Mouse (Mus musculus) intestine, postnatal 0 days (tissue): ENCODE results near the gene Lsm4. TPM values are rescaled to one million over a fixed set of nuclear protein-coding genes. Genes with fewer than 3 reads are reported as not detected.

Experiments
- ATAC-seq: fragments of 200-750 bp; cut with Nextera tagmentation; 2 replicates; pipeline ENCODE4 v1.8.0; 2017; ENCODE audit warnings: mild to moderate bottlenecking, moderate TSS enrichment, moderate library complexity
- H3K27ac ChIP-seq: fragments of 300-500 bp; sonication (generic); 2 replicates; pipeline ENCODE4 v1.5.1; 2014; ENCODE audit warnings: mild to moderate bottlenecking, low read depth, low read length, moderate library complexity
- H3K27me3 ChIP-seq: fragments of 300-500 bp; sonication (generic); replicated peaks from 2 replicates; pipeline ENCODE4 v1.6.1; 2014; ENCODE audit warnings: low read length, mixed read lengths; ENCODE audit not compliant: control insufficient read depth, insufficient read depth
- H3K36me3 ChIP-seq: fragments of 300-500 bp; sonication (generic); 2 replicates; pipeline ENCODE4 v1.6.1; 2014; ENCODE audit warnings: mild to moderate bottlenecking, moderate library complexity; ENCODE audit not compliant: control insufficient read depth, insufficient read depth
- H3K4me1 ChIP-seq: fragments of 300-500 bp; sonication (generic); replicated peaks from 2 replicates; pipeline ENCODE4 v1.6.1; 2014; ENCODE audit warnings: antibody characterized with exemption, low read length, mixed read lengths; ENCODE audit not compliant: control insufficient read depth, insufficient read depth
- H3K4me2 ChIP-seq: fragments of 300-500 bp; sonication (generic); replicated peaks from 2 replicates; pipeline ENCODE4 v1.6.1; 2014; ENCODE audit warnings: low read depth, mild to moderate bottlenecking, moderate library complexity
- H3K4me3 ChIP-seq: fragments of 300-500 bp; sonication (generic); 2 replicates; pipeline ENCODE4 v1.5.1; 2014; ENCODE audit warnings: low read depth, low read length
- H3K9ac ChIP-seq: fragments of 300-500 bp; sonication (generic); 2 replicates; pipeline ENCODE4 v1.6.1; 2014; ENCODE audit warnings: mild to moderate bottlenecking, low read depth, low read length
- H3K9me3 ChIP-seq: fragments of 300-500 bp; sonication (generic); 2 replicates; pipeline ENCODE4 v1.6.1; 2016; ENCODE audit warnings: mixed run types; ENCODE audit not compliant: control insufficient read depth
- CTCF ChIP-seq: sonication (generic); IDR thresholded peaks from 2 replicates; pipeline ENCODE4 v1.5.1; 2016; ENCODE audit warnings: low read depth, mild to moderate bottlenecking, control low read depth, antibody characterized with exemption, moderate library complexity
- WGBS: fragments of 180-500 bp; shearing (Covaris S2); extraction: QIAGEN DNeasy Blood & Tissue Kit; methylation state at CpG from one replicate; pipeline ENCODE4 v1.1.7; 2014; 5-methylcytosine and 5-hydroxymethylcytosine counted together
- polyA plus RNA-seq: library from polyadenylated mRNA; unstranded; fragments of >200 nt; fragmentation: Nextera tagmentation; extraction: Ambion mirVana; gene quantifications from 2 replicates; pipeline ENCODE4 v1.2.1, GENCODE M21; 2015

Gene Lsm4
- polyA plus RNA-seq, 1 experiment from 2014 or later = 182 TPM

DNA sequence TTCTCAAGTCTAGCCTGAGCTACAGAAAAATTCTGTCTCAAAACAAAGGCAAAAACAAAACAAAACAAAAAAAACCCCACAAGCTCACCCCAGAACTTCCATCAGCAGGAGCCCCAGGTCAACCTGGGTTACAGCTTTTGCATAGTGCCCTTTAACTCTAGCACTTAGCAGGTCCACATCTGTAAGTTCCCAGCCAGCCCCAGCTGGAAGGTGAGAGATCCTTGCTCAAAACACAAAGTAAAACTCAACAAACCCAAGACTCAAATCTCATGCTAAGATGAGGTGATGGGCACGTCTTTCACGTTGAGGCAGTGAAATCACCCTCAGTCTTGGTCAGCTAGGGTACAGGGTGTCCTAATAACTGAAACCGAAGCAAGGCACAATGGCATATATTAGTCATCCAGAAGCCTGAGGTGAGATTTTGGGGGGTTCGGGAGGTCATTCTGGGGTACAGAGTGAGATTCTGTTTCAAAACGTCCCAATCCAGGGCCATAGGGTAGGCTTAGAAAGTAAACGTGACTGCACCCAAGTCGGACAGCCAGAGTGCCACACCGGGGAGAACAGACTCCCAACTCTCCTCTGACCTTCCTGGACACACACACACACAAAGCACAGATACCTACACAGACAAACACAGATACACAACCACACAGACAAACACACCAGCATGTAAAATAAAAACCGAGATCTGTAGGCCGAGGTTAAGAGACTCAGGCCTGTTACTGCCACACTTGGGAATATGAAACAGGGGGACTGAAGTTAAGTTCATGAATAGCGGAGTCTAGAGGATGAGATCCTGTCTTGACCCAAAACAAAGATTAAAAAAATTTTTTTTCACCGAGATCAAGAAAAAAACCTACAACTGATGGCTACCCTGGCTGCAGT lies 24.6 kb downstream of the Lsm4 start:
- no peak for ATAC-seq
- no peak for TF ChIP-seq CTCF
- Histone ChIP-seq H3K4me1 (peaks cover 20% of the 10 kb centered on the region), H3K36me3 (peaks cover 6% of the 10 kb centered on the region; the same call in 1 of the 2 replicates), H3K9ac (0 out of 2 replicates have a peak overlapping the region, but pooled peaks have one; percentile 98), H3K4me3 (peak overlapping the region; percentile 63), H3K9me3 (no peaks in the 10 kb centered on the region), H3K4me2 (peak overlapping the region; percentile 61), H3K27me3 (no peaks in the 10 kb centered on the region), H3K27ac (peak overlapping the region; percentile 97)
- WGBS = 58% methylated on average over 12 of the region's 12 CpGs

DNA sequence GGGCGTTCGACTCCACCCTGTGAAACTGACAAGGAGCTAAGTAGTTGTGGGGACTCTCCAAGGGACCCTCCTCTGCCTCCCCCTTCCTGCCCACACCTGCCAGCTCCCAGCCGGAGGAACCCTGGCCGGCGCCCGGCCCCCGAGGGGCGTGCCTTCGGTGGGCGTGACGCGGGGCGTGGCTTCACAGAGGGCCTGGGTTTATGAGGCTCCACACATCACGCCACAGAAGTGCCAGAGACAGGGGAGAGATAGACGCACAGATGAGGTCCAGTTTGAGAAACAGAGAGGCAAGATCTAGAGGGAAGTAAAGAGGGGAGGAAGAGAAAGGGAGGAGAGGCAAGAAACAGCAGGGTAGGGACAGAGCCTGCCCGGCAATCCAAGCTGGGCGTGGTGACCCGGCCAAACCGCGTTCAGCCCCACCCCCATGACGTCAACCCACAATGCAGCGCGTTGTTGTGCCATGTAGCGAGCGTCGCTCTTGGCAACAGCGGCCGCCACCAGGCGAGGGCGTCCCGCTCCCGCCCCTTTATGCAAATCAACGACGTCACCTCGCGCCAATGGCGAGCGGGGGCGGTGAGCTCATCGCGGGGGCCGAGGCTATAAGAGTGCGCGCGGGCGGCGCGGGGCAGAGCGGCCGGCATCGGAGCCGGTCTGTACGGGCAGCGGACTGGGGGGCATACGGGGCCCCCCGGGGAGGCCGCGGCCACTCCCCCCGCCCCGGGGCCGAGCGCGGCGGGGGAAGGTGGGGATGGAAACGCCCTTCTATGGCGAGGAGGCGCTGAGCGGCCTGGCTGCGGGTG lies 25.5 kb downstream of the Lsm4 start, which contains the start of gene Jund:
Gene Jund (plus strand): TSS at position 640 of the 800 bp plus-strand sequence.
- peak within 1 kb of the TSS; percentile 97 for H3K27ac ChIP-seq
- peak; percentile 85 for ATAC-seq
- peak within 1 kb of the TSS; percentile 98 for H3K9ac ChIP-seq
- H3K4me3 ChIP-seq = peak within 1 kb of the TSS; percentile 63
- H3K27me3 ChIP-seq = no peaks in the 10 kb centered on the region
- TF ChIP-seq CTCF = peak; percentile 46
- peak within 1 kb of the TSS; percentile 61 for H3K4me2 ChIP-seq
- H3K36me3 ChIP-seq = peaks cover 6% of the 10 kb centered on the region
- no peaks in the 10 kb centered on the region for H3K9me3 ChIP-seq
- H3K4me1 ChIP-seq = peaks cover 20% of the 10 kb centered on the region
- under 1% methylated on average over 64 of the region's 69 CpGs for WGBS

DNA sequence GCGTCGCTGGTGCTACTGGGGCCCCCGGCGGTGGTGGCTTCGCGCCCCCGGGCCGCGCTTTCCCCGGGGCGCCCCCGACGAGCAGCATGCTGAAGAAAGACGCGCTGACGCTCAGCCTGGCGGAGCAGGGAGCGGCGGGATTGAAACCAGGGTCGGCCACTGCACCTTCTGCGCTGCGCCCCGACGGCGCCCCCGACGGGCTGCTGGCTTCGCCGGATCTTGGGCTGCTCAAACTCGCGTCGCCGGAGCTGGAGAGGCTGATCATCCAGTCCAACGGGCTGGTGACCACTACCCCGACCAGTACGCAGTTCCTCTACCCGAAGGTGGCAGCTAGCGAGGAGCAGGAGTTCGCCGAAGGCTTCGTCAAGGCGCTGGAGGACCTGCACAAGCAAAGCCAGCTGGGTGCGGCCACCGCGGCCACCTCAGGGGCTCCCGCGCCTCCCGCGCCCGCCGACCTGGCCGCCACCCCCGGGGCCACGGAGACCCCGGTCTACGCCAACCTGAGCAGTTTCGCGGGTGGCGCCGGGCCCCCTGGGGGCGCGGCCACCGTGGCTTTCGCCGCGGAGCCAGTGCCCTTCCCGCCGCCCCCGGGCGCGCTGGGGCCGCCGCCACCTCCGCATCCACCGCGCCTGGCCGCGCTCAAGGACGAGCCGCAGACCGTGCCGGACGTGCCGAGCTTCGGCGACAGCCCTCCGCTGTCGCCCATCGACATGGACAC lies 26.2 kb downstream of the Lsm4 start:
- peak overlapping the region; percentile 63 for H3K4me3 ChIP-seq
- peak; percentile 28; the same call in 1 of the 2 replicates for TF ChIP-seq CTCF
- peak overlapping the region; percentile 61 for H3K4me2 ChIP-seq
- peaks cover 20% of the 10 kb centered on the region for H3K4me1 ChIP-seq
- peak overlapping the region; percentile 98 for H3K9ac ChIP-seq
- ATAC-seq = peak; percentile 17
- under 1% methylated on average over 75 of the region's 89 CpGs for WGBS
- peaks cover 6% of the 10 kb centered on the region for H3K36me3 ChIP-seq
- no peaks in the 10 kb centered on the region for H3K27me3 ChIP-seq
- H3K27ac ChIP-seq = peak overlapping the region; percentile 97
- no peaks in the 10 kb centered on the region for H3K9me3 ChIP-seq

DNA sequence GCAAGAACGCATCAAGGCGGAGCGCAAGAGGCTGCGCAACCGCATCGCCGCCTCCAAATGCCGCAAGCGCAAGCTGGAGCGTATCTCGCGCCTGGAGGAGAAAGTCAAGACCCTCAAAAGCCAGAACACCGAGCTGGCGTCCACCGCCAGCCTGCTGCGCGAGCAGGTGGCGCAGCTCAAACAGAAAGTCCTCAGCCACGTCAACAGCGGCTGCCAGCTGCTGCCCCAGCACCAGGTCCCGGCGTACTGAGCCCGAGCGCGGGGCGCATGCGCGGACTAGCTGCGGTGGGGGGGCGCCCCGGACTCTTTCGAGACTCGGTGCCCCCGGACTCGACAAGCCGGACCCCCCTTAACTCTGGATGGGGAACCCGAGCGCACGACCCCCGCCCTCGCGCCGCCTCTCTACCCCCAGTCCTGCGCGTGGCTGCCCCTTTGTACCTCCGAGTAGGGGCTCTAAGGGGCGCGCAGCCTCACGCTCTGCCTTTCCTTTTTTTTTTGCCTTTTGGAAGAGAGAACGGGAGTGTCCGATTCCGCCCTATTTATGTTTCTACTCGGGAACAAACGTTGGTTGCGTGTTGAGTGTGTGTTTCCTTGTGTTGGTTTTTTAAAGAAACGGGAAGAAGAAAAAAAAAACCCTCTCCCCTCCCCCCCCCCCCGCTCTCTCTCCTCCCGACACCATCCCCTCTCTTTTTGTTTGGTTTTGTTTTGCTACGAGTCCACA lies 26.9 kb downstream of the Lsm4 start:
- H3K4me2 ChIP-seq = peak overlapping the region; percentile 61
- peak overlapping the region; percentile 63 for H3K4me3 ChIP-seq
- WGBS = under 1% methylated on average over 58 of the region's 59 CpGs
- no peak for ATAC-seq
- peak overlapping the region; percentile 97 for H3K27ac ChIP-seq
- peaks cover 6% of the 10 kb centered on the region for H3K36me3 ChIP-seq
- no peaks in the 10 kb centered on the region for H3K27me3 ChIP-seq
- TF ChIP-seq CTCF = no peak
- H3K4me1 ChIP-seq = peaks cover 20% of the 10 kb centered on the region
- H3K9me3 ChIP-seq = no peaks in the 10 kb centered on the region
- peak overlapping the region; percentile 98 for H3K9ac ChIP-seq

DNA sequence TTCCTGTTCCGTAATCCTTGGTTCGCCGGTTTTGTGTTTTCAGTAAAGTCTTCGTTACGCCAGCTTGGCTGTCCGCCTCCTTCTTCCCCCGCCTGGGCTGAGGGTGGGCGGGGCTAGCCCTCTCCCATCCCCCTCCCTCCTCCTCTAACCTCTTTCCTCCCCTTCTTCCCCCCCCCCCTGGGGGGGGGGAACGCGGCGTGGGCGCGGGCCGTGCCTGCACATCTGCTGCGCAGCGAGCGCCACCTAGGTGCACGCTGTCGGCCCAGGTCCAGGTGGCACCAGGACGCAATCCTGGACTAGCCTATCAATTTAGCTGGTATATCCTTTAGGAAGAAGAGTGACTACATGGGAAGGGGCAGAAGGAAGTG lies 27.5 kb downstream of the Lsm4 start:
- peak overlapping the region; percentile 63 for H3K4me3 ChIP-seq
- peaks cover 6% of the 10 kb centered on the region for H3K36me3 ChIP-seq
- peak; percentile 18 for ATAC-seq
- no peaks in the 10 kb centered on the region for H3K27me3 ChIP-seq
- peak overlapping the region; percentile 98 for H3K9ac ChIP-seq
- peak overlapping the region; percentile 97 for H3K27ac ChIP-seq
- peak overlapping the region; percentile 61 for H3K4me2 ChIP-seq
- peaks cover 20% of the 10 kb centered on the region for H3K4me1 ChIP-seq
- WGBS = under 1% methylated on average over 20 of the region's 20 CpGs
- peak; percentile 94 for TF ChIP-seq CTCF
- H3K9me3 ChIP-seq = no peaks in the 10 kb centered on the region
